Mouse (Mus musculus): ENCODE data around the gene Metap1. TPM values are rescaled to one million over a fixed set of nuclear protein-coding genes. Genes with fewer than 3 reads are reported as not detected.
"Not testable (repeated sequence)": the region's sequence is repeated elsewhere in the genome, so short reads cannot be mapped to it uniquely, and the experiment has no call there.

Gene Metap1
- total RNA-seq, 2 experiments from 2014 or later: 38.7 to 45.5 TPM

DNA sequence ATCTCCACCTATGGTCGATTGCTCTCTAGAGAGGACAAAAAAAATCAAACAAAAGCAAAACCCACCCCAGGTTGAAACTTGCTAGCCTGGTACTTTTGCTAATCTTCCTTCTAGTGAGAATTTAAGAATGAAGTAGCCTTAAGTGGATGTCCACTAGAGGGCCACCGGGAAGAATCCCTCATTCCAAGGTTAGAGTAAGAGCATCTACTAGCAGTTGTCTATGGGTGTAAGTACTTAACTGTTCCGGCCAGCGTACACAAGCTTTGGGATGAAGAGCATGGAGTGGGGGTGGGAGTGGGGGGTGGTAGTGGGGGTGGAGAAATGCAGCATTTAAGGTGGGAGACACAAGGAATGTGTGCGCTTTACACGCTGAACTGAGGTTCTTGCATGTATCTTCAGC lies 17.4 kb upstream of the Metap1 start:
- no peak; the same call in 1 of the 2 replicates for ATAC-seq (replicated peaks; ENCODE audit: poor library complexity, severe bottlenecking)

DNA sequence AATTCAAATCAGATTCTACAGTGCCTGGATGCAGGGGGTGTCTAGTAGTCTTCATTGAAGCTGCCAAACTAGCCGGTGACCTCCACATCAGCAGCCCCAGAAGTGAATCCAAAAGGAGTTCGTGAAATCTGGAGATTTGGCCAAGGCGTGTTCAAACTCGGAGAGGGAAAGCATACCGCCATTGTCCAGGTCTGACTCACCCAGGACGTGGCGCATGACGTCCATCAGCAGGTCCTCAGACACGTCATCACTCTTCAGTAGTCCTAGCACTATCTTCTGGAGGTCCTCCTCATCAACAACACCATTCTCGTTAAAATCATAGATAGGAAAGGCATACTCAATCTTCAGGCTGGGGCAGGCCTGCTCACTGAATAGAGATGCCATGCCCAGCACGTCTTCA lies 14.4 kb upstream of the Metap1 start:
- no peak for ATAC-seq (replicated peaks; ENCODE audit: poor library complexity, severe bottlenecking)

DNA sequence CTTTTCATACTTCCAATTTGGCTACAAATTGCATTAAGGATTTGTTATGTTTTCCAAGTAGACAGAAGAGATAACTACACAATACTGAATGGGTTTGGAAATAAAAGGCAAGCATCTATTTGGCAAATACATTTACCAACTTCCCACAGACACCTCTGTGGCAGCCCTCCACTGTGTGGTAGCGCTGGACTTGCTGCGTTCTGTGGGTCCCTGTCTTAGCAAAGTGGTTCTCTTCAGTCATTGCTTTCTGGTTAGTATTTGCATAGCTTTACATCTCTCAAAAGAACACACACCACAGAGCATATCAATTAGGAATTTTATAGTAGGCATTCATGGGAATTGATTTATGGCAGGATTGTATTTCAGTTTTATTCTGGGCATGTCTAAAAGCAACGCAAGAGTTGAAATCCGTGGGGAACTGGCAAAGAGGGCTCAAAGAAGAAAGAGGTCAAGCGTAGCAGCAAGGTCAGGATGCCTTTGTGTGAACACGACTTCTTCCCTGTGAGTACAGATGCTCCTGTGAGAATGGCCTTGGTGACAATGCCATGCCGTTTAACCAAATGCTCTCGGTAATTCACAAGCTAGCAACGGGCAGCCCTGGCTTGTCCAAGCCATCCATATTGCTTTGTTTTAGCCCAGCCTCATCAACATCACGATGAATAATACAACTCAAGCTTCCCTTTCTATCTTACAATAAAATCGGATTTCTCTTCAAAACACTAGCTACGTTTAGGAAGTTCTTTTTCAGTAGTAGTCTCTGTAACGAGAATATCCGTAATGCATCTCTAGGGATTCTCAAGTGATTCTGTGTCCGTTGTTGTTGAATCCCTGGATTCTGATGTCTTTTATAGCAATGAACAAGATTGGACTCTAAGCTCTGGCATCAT lies 10.8 kb upstream of the Metap1 start:
- no peak for ATAC-seq (replicated peaks; ENCODE audit: poor library complexity, severe bottlenecking)

DNA sequence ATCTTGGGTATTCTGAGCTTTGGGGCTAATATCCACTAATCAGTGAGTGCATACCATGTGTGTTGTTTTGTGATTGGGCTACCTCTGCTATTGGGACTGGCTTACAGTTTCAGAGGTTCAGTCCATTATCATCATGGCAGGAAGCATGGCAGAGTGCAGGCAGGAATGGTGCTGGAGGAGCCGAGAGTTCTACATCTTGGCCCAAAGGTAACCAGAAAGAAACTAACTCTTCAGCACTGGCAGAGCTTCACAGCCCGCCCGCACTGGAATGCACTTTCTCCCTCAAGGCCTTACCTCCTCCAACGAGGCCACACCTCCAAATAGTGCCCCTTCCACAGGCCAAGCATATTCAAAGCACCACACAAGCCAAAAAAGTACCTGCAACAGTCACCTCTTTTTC lies 9.4 kb upstream of the Metap1 start:
- no peak for ATAC-seq (replicated peaks; ENCODE audit: poor library complexity, severe bottlenecking)

DNA sequence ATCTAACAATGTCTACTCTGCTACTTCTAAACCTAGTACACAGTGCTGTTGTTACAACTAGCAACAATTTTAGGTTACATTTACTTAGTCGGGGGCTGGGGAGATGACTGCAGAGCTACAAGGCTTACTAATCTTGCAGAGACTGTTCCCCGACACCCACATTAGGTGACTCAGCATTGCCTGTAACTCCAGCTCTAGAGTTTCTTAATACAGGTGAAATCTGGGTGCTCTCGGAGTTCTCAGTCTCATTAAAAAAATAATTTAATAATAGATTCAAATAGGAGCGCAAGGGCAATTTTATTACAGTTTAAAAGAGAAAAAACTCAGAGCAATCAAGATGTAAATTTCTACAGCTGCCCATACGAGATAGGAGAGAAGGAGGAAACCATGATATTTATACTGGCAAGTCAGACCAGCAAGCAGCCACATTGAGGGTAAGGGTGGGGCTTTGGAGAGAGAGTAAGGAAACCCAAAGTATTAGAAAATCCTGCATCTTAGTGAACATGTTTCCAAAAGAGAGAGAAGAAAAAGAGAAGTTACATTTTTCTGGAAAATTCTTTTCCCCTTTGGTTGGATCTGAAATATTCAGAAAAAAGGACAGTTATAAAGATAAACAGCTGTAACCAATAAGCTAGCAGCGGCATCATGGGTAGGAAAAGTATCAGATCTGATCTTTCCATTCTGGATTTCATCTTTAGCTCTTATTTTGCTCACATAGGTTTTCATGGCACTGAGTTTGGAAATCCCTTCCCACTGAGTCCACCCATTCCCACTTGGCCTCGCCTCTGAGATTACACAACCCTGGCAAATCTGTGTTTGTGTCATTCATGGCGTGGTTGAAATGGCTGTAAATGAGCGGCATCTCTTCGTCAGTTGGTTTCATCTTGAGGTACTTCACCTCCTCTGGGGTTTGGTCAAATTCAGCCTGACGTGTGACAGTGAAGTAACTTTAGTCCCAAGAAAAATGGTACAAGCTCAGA lies 6.1 kb upstream of the Metap1 start:
- ATAC-seq (replicated peaks; ENCODE audit: poor library complexity, severe bottlenecking): peak; percentile 21; the same call in 1 of the 2 replicates

DNA sequence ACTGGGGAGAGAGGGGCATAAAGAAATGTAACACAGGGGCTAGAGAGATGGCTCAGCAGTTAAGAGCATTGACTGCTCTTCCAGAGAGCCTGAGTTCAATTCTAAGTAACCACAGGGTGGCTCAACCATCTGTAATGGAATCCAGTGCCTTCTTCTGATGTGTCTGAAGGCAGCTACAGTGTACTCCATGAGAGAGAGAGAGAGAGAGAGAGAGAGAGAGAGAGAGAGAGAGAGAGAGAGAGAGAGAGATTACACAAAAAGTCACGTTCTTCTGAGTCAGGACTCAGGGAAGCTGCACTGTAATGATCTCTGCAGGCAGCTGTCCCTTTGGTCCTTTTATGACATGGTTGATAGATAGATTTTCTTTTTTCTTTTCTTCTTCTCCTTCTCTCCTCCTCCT lies 5.2 kb upstream of the Metap1 start:
- ATAC-seq (replicated peaks; ENCODE audit: poor library complexity, severe bottlenecking): 0 out of 2 replicates have a peak, but pooled peaks have one; percentile 19

DNA sequence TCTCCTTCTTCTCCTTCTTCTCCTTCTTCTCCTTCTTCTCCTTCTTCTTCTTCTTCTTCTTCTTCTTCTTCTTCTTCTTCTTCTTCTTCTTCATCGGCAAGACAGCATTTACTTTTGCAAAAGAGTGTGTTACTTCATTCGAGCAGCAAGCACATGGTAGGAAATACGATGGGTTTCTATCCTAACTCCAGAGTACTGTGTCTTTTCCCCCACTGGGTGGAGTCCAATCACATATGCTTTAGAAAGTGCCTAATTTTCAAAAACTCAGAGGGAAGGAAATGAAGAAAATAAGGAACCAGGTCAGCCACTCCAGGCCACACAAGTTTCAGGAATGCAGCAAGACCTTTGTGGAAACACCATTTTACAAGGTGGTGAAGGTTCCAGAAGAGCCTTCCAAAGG lies 4.4 kb upstream of the Metap1 start:
- peak; percentile 38 for ATAC-seq (replicated peaks; ENCODE audit: poor library complexity, severe bottlenecking)

DNA sequence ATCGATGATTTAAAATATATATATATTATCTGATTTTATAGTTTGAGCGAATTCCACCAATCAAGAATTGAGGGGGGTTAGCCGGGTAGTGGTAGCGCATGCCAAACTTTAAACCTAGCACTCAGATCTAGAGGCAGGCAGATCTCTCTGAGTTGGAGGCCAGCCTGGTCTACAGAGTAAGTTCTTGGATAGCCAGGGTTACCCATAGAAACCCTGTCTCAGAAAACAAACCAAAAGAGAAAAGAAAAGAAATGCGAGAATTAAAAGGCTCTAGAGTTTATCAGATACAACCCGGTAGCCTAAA lies 671 bp upstream of the Metap1 start:
- ATAC-seq (replicated peaks; ENCODE audit: poor library complexity, severe bottlenecking): no peak

DNA sequence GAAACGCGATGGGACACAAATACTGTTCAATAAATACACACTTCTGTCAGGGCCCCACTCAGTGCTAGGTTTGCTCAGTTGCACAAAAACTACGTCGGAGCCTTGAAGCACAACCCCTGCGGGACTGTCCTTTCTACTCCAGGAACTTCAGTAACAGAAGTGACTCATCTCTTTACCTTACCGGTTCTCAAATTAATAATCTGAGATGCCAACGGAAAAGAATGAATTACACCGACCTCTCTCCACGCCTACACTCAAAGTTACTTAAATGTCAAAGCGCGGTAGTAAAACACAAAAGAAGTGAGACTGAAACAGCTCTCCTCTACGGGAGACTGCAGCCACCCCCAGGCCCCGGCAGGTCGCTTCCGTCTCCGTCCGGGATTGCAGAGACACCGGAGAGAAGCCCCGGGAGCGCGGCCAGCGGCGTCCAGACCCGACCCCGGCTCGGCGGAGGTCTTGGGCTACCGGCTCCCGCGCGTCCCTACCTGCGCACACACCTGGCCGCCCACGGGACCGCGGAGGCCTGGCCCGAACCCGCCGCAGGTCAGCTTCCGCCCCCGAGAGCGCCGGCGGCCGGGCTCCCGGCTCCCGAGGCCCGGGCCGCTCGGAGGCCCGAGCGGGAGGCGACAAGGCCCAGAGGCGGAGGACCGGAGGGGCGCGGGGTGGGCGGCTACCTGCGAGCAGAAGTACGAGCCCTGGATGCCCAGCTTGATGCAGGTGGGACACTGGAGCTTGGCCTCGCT lies 560 bp downstream of the Metap1 start:
- no peak for ATAC-seq (replicated peaks; ENCODE audit: poor library complexity, severe bottlenecking)

DNA sequence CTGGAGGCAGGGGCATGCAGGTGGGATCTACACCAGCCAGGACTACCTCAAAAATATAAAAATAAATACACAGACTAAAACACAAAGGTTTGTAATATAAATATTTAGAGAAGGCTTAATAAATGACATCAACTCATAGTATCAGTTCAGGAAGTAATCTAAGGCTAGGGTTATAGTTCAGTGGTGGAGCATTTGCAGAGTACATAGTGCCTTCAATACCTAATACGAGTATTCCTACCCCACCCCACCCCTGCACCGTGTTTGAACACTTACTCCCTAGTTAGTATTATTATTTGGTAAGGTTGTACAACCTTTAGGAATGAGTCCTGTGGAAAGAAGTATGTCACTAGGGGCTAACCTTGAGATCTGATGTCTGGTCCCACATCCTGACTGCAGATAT lies 6.1 kb downstream of the Metap1 start:
- no peak for ATAC-seq (replicated peaks; ENCODE audit: poor library complexity, severe bottlenecking)

DNA sequence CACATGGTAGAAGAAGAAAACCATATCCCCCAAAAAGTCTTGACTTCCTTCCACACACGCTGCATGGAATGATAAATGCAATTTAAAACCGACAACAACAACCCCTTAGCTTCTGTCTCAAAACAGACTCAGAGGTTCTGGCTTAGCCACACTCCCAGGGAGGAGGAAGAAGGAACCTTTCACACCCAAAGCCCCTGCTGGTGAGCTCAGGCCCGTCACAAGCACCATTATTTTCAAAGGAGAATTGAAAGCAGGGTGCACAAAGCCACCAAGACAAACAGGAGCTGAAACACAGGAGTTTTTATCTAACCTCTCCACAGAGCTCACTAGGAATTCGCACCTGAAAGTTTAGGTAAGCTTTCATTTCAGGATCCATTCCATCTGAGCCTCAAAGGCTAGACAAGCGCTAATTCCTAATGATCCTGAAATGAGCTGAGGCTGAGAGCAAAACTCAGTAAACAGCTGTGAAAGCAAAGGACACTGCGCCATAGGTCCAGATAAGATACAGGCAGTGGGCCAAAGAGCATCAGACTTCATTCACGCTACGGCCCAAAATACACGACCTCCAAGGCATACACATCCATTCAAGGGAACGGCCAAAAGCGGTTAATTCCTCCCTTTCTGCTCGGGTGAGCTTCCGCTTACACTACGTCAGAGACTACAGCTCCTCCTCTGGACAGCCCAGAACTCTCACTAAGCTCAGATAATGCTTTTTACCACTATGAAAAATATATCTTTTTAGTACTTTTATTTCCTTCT lies 7.6 kb downstream of the Metap1 start:
- peak; percentile 79 for ATAC-seq (replicated peaks; ENCODE audit: poor library complexity, severe bottlenecking)

DNA sequence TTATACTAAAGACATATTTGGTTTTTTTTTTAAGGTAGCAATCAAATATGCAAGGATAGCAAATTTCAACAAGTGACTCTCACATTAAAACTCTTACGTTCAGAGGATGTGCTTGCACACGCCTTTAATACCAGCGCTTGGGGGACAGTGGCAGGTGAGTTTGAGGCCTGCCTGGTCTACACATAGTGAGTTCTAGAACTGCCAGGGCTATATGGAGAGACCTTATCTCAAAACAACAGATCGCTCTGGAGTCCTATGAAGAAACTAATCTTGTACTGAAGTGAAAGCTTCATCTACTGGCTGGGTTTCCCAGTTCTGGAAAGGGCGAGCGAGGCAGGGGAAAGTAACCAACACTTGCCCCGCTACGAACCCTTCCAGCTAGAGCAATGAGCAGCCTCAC lies 9.8 kb downstream of the Metap1 start:
- no peak for ATAC-seq (replicated peaks; ENCODE audit: poor library complexity, severe bottlenecking)

DNA sequence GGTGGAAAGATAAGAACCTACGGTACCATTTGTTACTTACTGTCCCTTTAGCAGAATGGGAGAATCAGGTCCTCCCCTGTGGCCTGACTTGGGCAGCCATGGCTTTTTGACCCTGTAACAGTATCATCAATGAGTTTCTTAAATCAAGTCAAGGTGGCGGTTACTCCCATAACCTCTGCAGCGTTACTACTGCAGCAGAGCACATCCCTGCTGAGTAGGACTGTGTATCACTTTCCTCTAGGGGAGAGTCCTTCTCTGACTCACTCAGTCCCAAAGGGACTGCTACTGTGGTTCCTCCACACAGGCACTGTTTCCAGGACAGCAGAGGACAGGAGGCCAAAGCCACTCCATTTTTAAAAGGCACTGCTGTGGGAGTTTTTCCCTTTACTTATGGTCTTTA lies 18.2 kb downstream of the Metap1 start:
- ATAC-seq (replicated peaks; ENCODE audit: poor library complexity, severe bottlenecking): no peak

DNA sequence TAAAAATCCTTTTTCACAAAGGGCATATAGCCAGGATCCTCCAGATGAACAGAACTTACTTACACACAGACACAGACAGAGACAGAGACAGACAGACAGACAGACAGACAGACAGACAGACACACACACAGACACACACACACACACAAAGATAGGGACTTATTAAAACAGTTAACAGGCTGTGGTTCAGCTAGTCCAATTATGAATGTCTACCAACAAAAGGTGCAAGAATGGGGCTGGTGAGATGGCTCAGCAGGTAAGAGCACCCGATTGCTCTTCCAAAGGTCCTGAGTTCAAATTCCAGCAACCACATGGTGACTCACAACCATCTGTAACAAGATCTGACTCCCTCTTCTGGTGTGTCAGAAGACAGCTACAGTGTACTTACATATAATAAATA lies 22.7 kb downstream of the Metap1 start:
- not testable (repeated sequence) for ATAC-seq (replicated peaks; ENCODE audit: poor library complexity, severe bottlenecking)

DNA sequence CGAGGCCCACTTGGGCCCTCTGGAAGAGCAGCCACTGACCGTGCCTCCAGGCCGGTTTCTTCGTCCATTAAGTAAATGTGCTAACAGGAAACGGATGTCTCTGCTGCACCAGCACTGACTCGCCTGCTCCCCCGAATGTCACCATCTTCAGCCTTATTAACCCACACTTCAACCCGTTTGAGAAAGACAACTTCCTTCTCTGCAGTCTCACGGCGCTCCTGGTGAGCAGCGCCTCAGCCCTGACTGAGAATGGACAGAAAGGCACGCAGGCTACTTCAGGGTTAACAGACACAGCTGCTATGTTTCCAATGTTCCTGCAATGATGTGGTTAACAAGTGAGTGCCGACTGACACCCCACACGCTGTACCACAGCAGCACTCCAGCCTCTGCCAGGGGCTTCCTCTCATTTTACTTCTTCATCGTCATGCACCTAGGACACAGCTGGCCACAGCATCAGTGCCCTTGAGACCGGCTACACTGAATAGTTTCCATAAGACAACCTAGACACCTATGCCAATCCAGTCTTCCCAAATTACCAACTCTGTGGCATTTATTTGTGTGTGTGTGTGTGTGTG lies 24.7 kb downstream of the Metap1 start:
- ATAC-seq (replicated peaks; ENCODE audit: poor library complexity, severe bottlenecking): peak; percentile 93

DNA sequence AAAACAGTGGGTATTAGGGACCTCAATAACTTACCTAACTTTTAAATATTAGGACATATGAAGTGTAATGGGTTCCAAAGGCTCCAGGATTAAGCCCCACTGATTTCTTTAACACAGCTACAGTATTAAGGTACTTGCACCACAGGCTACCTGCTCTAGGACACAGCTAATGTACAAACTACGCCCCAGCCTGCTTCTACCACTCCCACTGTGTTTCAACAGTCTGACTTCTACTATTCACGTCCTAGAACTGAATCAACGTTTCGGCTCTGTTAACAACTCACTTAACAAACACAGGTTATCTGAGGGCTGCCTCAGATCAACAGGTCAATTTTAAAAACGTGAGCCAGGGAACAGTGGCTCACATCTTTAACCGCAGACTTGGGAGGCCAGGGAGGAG lies 25.5 kb downstream of the Metap1 start:
- ATAC-seq (replicated peaks; ENCODE audit: poor library complexity, severe bottlenecking): no peak

DNA sequence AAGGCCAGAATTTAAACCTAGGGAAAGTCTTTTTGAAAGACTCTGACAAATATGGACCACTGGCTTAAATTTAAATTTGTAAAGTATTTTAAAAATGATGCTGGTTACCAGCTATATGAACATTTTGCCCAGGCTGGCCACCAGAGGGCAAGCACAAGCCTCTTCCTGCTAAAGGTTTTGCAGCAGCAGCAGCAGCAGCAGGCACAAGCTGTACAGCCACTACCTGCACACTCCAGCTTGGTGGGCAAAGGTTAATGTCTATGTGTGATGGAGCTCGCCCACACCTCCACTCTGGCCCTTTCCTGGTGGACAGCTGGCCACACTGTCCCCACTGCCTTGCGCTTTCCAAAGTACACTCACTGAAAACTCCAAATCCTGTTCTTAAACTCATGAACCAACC lies 26.2 kb downstream of the Metap1 start:
- ATAC-seq (replicated peaks; ENCODE audit: poor library complexity, severe bottlenecking): peak; percentile 47; the same call in 1 of the 2 replicates

DNA sequence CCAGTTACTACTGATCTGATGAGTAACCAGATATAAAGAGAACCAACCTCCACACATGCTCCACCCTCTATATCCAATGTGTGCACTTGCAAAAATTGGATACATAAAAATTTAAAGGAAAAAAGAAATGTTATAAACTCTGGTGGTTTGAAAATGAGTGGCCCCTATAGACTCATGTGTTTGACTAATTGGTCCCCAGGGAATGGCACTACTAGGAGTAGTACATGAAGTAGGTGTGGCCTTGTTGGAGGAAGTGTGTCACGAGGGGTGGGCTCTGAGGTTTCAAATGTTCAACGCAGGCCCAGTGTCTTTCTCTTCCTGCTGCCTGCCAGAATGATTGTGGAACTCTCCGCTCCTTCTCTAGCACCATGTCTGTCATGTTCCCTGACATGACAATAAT lies 27.5 kb downstream of the Metap1 start:
- ATAC-seq (replicated peaks; ENCODE audit: poor library complexity, severe bottlenecking): no peak

DNA sequence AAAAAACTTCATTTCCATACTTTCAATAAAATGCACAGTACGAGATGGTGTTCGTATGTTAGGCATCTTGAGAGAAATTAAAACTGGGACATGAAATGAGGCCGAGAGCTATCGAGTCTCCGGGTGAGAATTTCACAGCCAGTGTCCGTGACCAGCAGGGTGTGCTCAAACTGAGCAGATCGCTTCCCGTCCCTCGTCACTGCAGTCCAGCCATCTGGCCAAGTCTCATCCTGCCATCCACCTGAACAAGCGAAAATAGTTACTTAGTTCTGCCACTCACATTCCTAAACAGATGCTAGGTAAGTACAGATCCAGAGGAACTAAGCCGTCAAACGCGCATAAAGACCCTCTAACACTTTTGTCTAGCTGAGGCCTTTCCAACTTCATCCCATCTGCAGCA lies 29.1 kb downstream of the Metap1 start:
- no peak for ATAC-seq (replicated peaks; ENCODE audit: poor library complexity, severe bottlenecking)

DNA sequence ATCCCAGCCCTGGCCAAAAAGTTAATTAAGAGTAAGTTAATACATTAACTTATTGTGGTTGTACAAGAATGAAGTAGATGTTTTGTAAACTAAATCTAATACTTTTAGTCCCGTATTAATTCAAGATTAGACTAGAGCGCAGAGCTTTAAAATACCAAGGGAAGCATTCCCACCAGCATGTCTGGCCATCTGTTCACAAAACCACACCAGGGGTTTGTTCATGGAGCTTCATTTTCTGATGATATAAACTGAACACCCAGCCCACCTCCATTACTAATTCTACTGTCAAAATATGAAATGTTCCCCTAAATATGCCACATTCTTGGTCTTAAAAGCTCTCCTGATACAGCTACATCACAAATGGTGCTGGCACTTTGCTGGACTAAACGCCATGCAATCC lies 30.9 kb downstream of the Metap1 start:
- ATAC-seq (replicated peaks; ENCODE audit: poor library complexity, severe bottlenecking): no peak

All from granulocyte monocyte progenitor cell, adult 5-6 weeks (primary cell).